Mouse (Mus musculus) G1E (cell line): ENCODE measurements around the gene Fosb.

Source experiments
- CTCF ChIP-seq: IDR thresholded peaks from 2 replicates; pipeline ENCODE4 v1.5.1; 2012; ENCODE audit warnings: low read depth, low read length, inconsistent platforms, mixed read lengths
- TAL1 ChIP-seq: conservative IDR thresholded peaks from 2 replicates; pipeline ENCODE4 v1.6.1; 2012; ENCODE audit warnings: low read depth, low read length, inconsistent platforms, mixed read lengths

GRCm38 (mm10) chr7:19327128-19327527, 17.3 kb upstream of the Fosb start:
- TF ChIP-seq CTCF (no peak), TAL1 (no peak)
